Mouse (Mus musculus) liver, adult 2 months (tissue): ENCODE results near the gene Manba.

Experiments
- CTCF ChIP-seq: fragments of 200-500 bp; IDR thresholded peaks from 2 replicates; pipeline ENCODE4 v1.5.1; 2011; ENCODE audit warnings: low read depth, low read length, control low read depth
- POLR2A ChIP-seq: fragments of 200-500 bp; IDR thresholded peaks from 2 replicates; pipeline ENCODE4 v1.6.1; 2011; ENCODE audit warnings: low read length, control low read depth; ENCODE audit not compliant: insufficient read depth; ENCODE audit errors: extremely low read depth

DNA sequence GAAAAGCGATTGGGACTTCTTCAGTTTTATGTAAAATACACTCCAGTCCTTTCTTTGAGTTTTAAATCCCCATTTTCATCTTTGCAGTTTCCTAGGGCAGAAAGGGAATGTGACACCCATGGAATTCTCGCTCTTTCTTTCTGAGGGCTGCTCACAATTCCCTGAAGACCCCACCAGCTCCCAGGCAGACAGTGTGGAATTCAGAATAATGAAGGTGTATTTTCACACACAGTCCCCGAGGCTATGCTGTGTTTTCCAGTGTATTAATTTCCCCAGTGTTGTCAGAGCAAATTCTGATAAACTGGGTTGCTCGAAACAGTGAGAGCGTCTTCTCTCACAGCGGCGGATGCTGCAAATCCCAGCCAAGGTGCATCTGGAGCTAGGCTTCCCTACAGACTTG, 44.3 kb downstream of the Manba start:
- TF ChIP-seq POLR2A, result no peak
- no peak for TF ChIP-seq CTCF
